Mouse (Mus musculus) NIH3T3 (cell line): ENCODE results near the gene Cdc42ep2.

Experiments
- DNase-seq: peaks from one replicate; pipeline ENCODE4 v3.0.0-alpha.2; 2012; ENCODE audit warnings: low read depth

Cdc42ep2 gene

DNA sequence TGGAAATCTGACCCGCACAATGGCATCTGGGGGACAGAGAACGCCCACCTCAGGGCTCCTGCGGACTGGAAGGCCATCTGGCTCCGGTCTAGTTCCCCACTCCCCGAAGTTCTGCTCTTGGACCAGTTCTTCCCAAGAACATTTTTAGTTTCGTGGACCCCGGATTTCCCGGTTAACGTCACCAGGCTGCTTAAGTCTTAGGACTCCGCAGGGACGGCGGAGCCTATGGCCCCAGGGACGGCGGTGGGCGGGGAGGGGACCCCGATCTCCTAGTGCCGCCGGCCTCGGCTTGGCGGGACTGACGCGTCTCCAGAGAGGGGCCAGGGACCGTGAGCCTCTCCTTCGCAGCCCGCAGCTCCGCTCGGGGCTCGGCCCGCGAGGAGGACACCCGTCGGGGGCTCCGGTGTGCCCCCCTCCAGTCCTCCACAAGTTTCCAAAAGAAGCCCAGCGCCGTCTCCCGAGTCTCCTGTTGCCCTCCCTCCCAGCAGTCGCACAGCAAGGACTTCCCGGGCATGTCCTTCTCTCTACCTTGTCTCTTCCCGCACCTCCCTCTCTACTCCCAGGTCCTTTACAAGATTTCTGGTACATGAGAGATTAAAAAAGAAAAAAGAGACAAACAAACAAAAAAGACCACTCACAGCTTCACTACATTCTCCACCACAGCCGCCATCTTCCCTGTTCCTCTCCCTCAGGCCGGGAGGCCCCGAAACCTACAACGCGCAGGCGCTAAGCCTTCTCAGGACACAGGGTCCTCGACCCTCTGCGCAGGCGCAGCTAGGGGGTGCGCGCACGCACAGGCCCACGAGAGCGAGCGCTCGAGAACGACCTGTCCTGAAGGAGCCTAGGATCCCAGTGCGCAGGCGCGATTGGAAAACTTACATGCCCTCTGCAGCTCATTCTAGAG lies 12.3 kb downstream of the Cdc42ep2 start:
- peak; percentile 100 for DNase-seq

DNA sequence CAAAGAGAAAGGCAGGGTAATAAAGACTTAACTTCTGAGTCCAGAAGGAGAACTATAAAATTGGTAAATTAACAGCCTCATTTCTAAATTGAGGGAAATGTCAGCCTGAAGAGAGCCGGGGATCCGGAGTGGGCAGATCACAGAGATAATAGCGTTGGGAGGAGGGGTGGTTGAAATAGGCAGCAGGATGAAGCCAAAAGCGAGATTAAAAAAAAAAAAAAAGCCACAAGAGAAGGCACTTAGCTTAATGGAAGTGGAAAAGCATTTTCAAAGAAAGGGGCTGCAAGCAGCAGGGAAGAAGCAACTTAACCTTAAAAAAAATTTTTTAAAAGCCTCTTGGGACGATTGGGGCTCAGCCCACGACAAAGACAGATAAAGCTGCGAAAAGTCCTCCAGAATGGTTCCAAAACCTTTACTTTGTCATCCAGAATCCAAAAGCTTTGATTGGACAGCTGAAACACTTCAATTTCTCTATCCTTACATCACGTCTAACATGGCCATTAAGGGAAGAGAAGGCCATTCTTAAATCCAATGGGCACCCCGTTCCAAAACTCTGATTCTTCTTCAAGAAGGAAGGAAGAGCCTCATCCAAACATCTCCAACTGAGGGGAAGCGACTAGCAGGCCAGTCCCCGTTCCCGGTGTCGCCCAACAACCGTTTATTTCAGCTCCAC lies 13.1 kb downstream of the Cdc42ep2 start:
- DNase-seq: peak; percentile 59

DNA sequence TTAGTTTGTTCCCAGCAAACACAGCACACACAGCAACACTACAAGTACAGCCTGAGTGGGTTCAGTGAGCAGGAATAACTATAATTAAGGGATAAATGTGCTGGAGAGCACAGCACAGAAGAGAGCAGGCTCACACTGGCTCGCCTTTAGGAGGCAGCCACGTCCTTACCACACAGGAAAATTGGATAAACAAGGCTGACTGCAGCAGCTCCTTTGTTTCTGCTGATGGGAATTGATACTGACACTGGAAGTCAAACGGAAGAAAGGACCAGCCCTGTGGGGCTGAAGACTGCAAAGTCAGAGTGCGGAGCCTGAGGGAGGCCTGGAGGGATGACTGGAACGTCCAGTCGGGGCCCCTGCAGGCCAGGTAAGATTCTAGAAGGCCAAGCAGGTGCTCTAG lies 14.4 kb downstream of the Cdc42ep2 start:
- DNase-seq: peak; percentile 64

DNA sequence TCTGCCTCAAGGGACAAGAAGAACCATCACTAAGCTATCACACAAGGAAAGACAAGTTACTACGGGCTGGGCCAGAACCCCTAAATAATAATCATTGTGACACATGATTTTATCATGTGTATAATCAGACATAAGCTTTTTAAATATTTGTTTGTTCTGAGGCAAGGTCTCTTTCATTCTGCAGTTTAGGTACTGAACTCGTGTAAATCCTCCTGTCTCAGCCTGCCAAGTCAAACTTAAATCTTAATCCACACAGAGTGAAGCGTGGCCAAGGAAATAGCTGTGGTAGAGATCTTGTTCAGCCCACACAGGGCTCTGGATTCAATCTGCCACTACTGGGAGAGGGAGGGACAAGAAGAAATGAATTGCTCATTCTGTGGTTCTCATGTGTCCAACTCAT lies 17.3 kb downstream of the Cdc42ep2 start:
- no peak for DNase-seq

DNA sequence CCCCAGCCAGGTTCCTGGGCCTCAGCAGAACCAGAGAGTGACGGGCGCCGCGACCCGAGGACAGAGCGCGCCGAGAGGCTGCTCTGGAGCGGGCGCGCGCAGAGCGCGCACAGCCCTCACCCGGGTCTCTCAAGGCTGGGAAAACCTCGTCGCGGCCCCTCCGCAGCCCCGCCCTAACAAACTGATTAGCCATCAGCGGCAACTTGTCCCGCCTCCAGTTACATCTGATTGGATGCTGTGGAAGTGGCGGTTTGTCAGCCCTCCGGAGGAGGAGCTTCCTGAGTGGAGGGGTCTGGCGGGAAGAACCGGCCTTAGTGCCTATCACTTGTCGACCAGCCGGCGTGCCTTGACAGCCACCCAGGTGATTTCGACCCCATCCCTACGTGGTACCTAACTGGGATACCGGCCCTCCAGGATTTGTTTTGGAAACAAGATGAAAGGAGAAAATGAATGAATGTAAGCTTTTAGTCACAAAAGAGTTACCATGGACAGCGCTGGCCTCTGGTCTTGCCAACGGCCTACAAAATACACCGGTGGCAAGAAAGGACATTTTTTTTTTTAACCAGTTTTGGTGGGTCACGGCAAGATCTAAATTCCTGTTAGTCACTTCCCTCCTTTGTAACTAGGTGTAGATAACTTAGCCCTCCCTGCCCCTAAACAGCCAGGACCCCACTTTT lies 30.5 kb downstream of the Cdc42ep2 start, which contains the start of gene Tigd3:
Tigd3 (minus strand) TSS at position 148 of the 677 bp plus-strand sequence.
- peak; percentile 97 for DNase-seq

DNA sequence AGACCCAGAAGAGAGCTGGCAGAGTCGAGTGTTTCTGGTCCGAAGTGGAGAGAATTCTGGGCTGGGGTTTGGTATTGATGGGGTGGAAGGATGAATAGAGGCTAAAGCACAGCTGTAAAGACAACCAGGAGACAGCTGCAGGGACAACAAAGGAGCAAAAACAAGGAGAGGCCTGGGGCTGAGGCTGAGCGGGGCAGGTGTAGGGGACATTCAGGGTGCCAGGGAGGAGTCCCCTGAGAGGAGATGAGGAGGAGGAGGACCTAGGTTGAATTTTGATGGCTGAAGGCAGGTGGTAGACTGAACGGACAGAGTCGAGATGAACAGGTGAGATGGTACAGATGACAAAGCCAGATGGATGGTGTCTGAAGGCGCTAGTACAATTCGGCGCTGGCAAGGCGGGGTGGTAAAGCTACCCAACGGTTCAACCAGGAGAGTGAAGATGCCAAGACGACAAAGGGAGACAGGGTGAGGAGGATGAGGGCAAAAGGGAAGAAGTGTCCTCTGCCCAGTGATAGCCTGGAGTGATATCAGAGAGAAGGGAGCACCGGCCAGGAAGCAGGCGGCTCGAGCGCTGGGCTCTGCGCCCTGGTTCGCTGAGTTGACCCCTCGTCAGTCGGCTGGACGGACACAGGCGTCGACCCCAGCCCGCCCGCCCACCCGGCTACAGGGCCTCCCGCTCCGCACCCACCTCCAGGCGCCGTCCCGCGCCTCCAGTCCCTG lies 31.2 kb downstream of the Cdc42ep2 start:
- DNase-seq: no peak

DNA sequence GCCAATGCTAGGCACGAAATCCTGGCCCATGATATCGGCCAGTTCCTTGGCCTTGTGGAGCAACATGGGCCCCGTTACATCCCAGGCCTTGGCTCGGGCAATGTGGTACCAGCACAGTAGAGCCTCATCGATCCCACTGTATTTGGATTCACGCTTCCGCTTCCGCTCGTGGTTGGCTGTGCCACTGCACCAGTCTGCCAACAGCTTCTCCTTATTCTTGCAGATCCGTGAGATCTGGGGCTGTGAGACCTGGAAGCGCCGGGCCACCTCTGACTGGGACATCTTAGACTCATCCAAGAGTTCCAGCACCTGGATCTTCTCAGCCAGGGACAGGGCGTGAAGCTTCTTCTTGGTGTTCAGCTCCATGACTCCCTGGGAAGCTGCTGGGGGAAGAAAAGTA lies 31.9 kb downstream of the Cdc42ep2 start:
- no peak for DNase-seq

DNA sequence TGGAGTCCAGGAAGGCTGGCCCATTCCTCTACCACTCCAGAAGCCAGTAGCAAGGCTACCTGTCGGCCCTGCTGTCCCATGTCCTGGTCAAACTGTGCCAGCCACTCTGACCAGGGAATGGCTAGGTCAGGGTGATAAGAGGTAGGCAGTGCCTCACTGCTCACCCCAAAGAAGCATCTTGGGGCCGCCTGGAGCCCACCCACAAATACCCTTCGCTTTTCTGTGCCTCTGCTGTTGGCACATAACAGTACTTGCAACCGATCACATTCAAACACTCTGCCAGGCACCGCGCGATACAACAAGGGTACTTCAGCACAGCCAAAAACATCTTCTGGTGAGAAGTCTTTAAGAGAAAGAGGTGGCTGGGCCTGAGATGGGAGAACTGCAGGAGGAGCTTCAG lies 32.4 kb downstream of the Cdc42ep2 start:
- DNase-seq: no peak

DNA sequence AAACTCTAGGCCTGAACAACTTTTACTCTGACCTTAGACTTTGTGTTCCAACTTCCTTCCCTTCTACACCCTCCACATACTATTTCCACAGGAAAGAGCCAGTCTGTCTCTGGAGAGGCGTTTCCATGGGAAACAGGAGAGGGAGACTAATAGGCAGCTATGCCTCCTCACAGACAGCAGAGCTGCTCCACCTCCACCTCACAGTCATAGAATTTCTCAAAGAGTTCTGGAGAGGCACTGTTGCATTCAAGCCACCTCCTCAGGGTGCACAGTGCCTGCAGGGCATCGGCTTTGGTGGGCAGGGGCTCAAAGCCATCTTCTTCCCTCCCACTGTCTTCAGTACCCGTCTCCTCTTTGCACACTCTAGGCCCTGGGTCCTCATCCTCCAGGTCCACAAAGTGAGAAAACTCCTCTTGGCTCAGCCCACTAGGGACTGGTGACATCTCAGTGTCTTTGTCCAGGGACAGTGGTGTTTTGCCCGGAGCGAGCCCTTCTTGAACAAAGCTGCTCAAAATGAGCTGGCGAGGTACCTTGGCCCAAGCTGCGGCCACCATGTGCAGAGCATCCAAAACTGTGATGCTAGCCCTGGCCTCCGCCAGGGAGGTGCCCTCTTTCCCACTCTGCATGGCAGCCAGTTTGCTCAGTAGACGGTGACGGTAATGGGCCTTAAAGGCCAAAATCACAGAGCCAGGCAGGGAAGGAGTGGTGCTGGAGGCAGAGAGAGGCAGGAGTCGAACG lies 32.9 kb downstream of the Cdc42ep2 start:
- no peak for DNase-seq

DNA sequence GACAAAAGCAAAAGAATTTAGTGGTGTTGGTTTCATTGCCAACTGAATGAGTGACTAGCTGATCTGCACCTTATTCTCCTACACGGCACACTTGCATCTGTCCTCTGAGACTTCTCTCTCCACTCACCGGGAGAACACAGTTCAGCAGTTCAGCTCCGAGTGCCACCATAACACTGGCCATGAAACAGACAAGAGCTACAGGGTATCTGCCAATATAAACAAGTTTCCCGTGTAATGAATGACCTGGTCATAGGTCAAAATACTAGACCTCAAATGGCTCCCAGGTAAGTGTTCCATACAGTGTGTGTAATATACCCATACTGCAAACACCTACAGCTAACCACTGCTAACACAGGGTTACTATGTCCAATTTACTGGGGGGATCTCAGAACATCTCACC lies 35.4 kb downstream of the Cdc42ep2 start:
- DNase-seq: no peak

DNA sequence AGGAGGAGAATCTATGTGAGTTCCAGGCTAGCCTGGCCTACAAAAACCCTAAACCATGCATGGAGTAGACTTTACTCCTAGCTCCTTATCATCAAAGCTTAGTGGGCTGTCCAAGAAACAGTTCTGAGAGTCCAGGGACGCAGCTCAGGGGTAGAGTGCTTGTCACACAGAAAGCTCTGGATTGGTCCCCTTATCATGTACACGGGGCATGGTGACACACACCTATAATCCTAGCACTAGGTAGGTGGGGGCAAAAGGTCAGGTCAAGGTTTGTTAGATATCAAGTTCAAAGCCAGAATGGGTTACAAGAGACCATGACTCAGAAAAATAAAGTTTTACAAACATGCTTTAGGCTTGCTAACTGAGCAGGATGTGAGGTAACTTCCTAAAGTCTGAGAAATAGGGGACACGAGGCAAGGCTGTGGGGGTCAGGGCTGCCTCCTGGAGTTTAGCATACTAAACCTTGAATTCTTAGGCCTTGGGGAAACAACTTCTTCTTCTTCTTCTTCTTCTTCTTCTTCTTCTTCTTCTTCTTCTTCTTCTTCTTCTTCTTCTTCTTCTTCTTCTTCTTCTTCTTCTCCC lies 37.3 kb downstream of the Cdc42ep2 start:
- no peak for DNase-seq

DNA sequence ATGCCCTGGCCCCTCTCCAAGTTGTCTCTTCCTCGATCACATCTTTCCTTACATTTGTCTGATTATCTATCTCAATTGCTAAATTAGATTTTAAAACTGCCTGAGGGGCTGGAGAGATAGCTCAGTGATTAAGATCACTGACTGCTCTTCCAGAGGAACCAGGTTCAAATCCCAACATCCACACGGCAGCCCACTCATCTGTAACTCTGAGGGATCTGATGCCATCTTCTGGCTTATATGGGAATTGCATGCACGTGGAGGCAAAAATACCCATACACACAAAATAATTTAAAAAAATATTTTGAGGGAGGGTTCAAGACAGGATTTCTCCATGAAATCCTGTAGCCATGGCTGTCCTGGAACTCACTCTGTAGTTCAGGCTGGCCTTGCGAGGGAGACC lies 38.8 kb downstream of the Cdc42ep2 start:
- DNase-seq: peak; percentile 59

DNA sequence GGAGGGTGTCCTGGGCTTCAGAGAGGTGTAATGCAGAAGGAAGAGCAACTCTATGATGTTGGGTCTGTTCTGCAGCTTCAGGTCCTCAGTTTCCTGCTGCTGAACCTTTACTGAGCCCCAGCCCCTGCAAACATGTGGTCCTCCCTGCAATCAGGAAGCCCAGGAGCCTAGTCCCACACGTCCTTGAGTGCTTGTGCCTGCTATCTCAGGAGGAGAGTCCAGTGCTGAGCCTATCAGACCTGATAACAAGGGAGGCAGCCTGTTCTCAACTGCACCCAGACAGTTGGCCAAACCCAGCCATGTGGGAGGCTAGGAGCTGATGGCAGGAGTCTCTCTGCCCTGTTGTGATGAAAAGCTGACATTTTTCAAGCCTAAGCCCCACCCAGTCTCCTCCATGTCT lies 40.7 kb downstream of the Cdc42ep2 start:
- no peak for DNase-seq

DNA sequence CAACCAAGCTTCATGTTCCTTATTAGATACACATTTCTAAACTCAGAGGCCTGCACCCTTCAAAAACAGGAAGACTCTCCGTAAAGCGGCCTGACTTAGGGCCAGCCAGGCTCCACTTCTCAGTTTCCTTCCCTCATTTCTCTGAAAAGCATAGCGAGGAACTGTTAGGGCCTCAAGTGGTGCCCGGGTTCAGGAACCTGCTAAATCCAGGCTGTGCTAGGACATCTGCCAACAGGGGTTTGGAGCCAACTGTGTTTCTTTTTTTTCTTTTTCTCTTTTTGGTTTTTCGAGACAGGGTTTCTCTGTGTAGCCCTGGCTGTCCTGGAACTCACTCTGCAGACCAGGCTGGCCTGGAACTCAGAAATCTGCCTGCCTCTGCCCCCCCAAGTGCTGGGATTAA lies 42.5 kb downstream of the Cdc42ep2 start:
- DNase-seq: peak; percentile 33

DNA sequence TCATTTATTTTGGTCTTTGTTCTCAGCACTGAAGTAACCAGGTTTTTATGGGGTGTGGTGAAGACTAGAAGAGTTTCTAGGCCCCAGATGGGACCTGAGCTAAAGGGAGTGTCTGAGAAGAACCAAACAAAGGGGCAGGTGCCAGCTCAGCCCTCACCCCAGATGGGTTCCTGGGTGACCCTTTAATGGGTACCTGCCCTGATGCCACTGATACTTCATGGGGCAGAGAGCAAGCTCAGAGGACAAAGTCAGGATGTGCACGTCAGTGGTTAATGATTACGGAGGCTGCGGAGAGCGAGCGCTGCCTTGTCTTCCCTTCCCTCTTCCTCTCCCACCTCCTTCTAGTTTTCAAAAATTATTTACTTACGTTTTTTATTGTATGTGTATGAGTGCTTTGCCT lies 43.5 kb downstream of the Cdc42ep2 start:
- no peak for DNase-seq

DNA sequence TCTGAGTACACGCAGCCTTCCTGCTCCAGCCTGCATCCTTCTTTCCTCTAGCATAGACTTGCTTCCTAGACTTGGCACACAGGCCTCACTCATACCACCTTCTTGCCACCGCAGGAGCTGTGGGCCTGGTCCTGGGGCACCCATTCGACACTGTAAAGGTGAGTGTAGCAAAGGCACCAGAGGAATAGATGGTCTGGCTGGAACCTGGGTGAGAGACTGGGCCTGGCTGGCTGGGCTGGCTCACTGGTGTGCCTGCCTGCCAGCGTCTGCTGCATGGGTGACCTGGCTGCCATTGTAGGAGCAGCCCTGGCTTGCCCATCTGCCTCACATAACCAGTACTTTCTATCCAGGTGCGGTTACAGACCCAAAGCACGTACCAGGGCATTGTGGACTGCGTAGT lies 44.9 kb downstream of the Cdc42ep2 start:
- no peak for DNase-seq

DNA sequence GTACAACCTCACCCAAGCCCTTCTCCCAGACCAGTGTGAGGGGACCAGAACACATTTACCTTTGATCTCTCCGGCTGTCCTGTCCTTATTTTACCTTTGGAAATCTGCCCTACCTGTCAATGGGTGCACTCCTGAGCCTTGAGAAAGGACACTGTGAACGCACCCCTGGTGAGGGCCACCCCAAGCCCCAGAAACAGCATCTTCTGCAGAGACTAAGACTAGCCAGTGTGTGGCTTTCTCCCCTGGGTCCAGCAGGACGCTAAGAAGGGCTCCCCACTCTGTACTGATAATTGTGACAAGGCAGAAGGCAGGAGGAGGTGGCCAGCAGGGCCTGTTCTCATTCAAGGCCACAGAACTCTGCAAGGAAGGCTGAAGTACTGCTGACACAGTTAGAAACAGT lies 45.7 kb downstream of the Cdc42ep2 start:
- no peak for DNase-seq

DNA sequence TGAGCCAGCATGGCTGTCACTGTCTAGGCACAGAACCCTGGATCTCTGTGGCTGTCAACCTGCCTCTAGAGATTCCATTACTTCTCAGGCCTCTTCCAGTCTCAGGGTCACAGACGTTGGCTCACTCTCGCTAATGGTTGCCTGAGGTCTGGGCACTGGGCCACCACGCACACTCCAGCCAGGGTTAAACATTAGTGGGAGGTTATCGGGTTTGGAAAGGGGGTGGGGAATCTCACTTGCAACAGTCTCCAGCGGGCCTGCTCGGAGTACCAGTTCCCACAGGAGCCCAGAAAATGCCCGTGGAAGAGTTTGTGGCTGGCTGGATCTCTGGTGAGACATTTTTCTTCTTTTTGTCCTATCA lies 46.3 kb downstream of the Cdc42ep2 start:
- peak; percentile 78 for DNase-seq

DNA sequence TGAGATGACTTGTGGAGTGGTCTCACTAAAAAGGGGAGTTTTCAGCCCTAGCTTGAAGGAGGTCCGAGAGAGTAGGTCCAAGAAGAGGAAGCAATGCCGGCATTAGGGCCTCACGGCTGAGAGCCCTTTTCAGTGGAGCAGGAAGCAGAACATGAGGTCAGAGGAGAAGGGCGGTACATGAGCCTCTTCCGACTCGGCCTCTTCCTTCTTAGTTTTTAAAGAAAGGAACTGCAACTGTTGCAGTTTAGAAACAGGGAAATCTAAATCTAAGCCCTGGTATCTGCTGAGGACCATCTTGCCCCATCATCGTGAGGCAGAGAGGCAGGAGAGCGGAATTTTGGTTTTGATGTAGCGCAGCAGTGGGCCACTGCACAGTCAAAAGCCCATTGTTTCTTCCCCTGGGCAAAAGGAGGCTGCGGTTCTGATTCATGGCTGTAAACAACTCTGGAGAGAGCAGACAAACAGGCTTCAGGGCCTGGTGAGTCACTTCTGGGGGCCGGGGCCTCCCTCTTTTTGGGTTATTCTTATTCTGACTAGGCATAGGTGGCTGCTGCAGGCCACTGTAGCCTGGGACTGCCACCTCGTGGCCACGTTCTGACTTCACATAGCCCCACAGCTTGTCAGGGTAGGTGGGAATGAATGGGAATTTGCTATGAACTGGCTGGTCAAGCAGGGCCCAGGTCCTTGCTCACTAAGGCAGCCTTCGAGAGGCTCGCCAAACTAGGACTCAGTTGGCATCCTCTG lies 46.8 kb downstream of the Cdc42ep2 start, which contains the start of gene Slc25a45:
Slc25a45 (plus strand) TSS at position 191 of the 744 bp plus-strand sequence.
- peak; percentile 97 for DNase-seq

DNA sequence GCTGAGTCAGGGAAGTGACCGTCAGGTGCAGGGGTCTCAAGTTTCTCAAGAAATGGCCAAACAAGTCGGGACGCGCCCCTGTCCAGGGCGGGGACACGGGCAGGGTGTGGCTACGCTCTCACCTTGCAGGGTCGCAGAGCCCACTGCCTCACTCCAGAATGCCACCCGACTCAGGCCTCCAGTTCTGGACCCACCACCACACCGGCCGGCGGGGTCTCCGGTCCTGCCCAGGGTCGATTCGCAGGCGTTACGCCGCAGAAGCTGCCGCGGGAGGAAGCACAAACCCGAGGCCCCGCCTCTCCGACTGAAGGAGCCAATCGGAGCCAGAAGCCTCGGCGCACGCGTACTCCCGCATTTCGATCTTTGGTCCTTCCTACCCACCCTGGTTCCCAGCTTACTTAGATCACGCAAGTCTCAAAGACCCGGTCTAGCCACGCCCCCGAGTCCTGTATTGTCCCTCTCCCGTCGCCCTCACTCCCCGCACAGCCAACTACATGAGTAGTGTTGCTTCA lies 49.6 kb downstream of the Cdc42ep2 start, which contains the start of gene Frmd8:
Frmd8 (minus strand) TSS at position 306 of the 512 bp plus-strand sequence.
- DNase-seq: peak; percentile 97
